Mouse (Mus musculus) liver, embryonic 15.5 days (tissue): Measurements from ENCODE around the gene Rhox2a. TPM values are rescaled to one million over a fixed set of nuclear protein-coding genes. Genes with fewer than 3 reads are reported as not detected.
"Not testable (repeated sequence)": the region's sequence is repeated elsewhere in the genome, so short reads cannot be mapped to it uniquely, and the experiment has no call there.

ENCODE experiments used
- ATAC-seq: fragments of 200-750 bp; cut with Nextera tagmentation; 2 replicates; pipeline ENCODE4 v1.8.0; 2017; ENCODE audit warnings: moderate number of reproducible peaks, mild to moderate bottlenecking, moderate library complexity; ENCODE audit not compliant: insufficient read depth
- H3K27ac ChIP-seq: fragments of 300-500 bp; sonication (generic); replicated peaks from 2 replicates; pipeline ENCODE4 v1.5.1; 2015; ENCODE audit warnings: mild to moderate bottlenecking, inconsistent platforms
- H3K27me3 ChIP-seq: fragments of 300-500 bp; sonication (generic); 2 replicates; pipeline ENCODE4 v1.6.1; 2015; ENCODE audit warnings: mild to moderate bottlenecking, inconsistent platforms
- H3K36me3 ChIP-seq: fragments of 300-500 bp; sonication (generic); replicated peaks from 2 replicates; pipeline ENCODE4 v1.6.1; 2015; ENCODE audit warnings: moderate library complexity, mild to moderate bottlenecking, inconsistent platforms
- H3K4me1 ChIP-seq: fragments of 300-500 bp; sonication (generic); replicated peaks from 2 replicates; pipeline ENCODE4 v1.6.1; 2015; ENCODE audit warnings: inconsistent platforms
- H3K4me2 ChIP-seq: fragments of 300-500 bp; sonication (generic); 2 replicates; pipeline ENCODE4 v1.6.1; 2015; ENCODE audit warnings: moderate library complexity, mild to moderate bottlenecking, inconsistent platforms
- H3K4me3 ChIP-seq: fragments of 300-500 bp; sonication (generic); replicated peaks from 2 replicates; pipeline ENCODE4 v1.5.1; 2015; ENCODE audit warnings: mild to moderate bottlenecking, inconsistent platforms
- H3K9ac ChIP-seq: fragments of 300-500 bp; sonication (generic); 2 replicates; pipeline ENCODE4 v1.6.1; 2015; ENCODE audit warnings: moderate library complexity, mild to moderate bottlenecking, inconsistent platforms
- H3K9me3 ChIP-seq: fragments of 300-500 bp; sonication (generic); replicated peaks from 2 replicates; pipeline ENCODE4 v1.6.1; 2016; ENCODE audit warnings: inconsistent platforms
- WGBS: fragments of 180-500 bp; shearing (Covaris S2); methylation state at CpG from one replicate; pipeline ENCODE4 v1.1.7; 2015; ENCODE audit warnings: mixed read lengths; ENCODE audit not compliant: insufficient replicate concordance; 5-methylcytosine and 5-hydroxymethylcytosine counted together
- polyA plus RNA-seq: library from polyadenylated mRNA; unstranded; fragments of >200 nt; fragmentation: Nextera tagmentation; extraction: Ambion mirVana; gene quantifications from 2 replicates; pipeline ENCODE4 v1.2.1, GENCODE M21; 2015

Gene Rhox2a
- polyA plus RNA-seq, result not detected in 2 replicates

DNA sequence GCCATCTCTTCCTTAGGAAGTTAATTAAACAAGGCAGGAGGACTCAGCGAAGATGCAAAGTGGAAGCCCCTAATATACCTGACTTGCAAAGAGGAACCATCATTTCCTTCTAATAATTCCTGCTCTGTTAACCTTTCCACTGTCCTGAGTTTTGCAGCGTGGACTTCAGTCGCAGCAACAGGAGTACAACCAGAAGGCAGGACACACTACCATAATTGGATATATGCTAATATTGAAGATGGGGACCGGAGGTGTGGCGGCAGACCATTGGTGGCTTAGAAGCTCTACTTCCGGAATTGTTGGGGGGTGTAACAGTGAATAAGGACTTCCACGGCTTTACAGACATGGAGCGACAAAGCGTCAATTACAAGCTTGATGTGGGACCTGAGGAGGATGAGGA, at the start of gene Rhox2a:
Rhox2a (plus strand) TSS at position 301 of the 400 bp plus-strand sequence.
- not testable (repeated sequence) for H3K27ac ChIP-seq, ATAC-seq, H3K27me3 ChIP-seq, H3K36me3 ChIP-seq, H3K9me3 ChIP-seq, H3K4me2 ChIP-seq, H3K4me3 ChIP-seq, H3K9ac ChIP-seq, H3K4me1 ChIP-seq
- WGBS, result 100% methylated on average over 2 of the region's 9 CpGs

DNA sequence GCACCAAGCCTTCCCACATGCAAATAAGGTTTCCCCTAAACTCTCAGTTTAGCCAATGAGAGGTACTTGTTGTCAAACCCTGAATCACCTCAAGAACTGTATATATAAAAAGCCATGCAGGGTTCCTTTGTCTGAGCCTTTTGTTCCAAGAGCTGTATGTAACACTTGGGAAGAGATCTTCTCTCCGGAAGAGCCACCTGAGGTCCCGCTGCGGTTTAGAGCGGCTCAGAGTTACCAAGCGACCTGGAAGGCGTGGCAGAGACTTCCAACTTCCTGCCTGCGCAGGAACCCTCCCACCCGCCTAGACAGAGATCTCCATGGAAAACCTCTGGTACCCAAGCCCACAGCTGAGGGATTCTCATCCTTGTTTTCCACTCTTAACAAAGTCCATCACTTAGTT, 46.1 kb upstream of the Rhox2a start:
- Histone ChIP-seq H3K4me3 (no peak overlapping the region), H3K27me3 (no peaks in the 10 kb centered on the region), H3K36me3 (no peaks in the 10 kb centered on the region), H3K9ac (no peak overlapping the region), H3K4me2 (no peak overlapping the region), H3K4me1 (no peaks in the 10 kb centered on the region), H3K27ac (no peak overlapping the region), H3K9me3 (no peaks in the 10 kb centered on the region)
- WGBS, result 51% methylated on average over 8 of the region's 8 CpGs
- ATAC-seq, result no peak

DNA sequence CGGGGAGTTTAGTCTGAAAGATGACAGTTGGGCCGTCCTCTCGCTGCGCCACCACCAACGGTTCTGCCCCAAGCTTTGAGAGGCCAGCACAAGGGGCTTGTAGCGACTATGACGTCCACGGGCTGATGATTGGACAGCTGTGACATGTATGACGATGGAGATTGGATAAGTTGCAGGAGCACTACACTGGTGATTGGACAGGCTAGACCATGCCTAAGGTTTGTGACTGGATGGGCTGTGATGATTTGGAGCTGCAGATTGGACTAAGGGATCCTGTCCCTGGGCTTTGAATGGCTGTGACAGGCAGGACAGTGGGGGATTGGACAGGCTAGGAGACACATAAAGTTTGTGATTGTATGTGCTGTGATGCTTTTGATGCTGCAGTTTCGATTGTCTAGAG, 33.8 kb upstream of the Rhox2a start, which contains the start of gene Gm9:
Gm9 (minus strand) TSS at position 101 of the 400 bp plus-strand sequence.
- H3K4me3 ChIP-seq, result no peak within 1 kb of the TSS
- H3K27ac ChIP-seq, result no peak within 1 kb of the TSS
- H3K9me3 ChIP-seq, result no peaks in the 10 kb centered on the region
- no peak within 1 kb of the TSS for H3K9ac ChIP-seq
- no peaks in the 10 kb centered on the region for H3K36me3 ChIP-seq
- H3K4me1 ChIP-seq, result no peaks in the 10 kb centered on the region
- 70% methylated on average over 10 of the region's 10 CpGs for WGBS
- no peak for ATAC-seq
- no peak within 1 kb of the TSS for H3K4me2 ChIP-seq
- H3K27me3 ChIP-seq, result no peaks in the 10 kb centered on the region

DNA sequence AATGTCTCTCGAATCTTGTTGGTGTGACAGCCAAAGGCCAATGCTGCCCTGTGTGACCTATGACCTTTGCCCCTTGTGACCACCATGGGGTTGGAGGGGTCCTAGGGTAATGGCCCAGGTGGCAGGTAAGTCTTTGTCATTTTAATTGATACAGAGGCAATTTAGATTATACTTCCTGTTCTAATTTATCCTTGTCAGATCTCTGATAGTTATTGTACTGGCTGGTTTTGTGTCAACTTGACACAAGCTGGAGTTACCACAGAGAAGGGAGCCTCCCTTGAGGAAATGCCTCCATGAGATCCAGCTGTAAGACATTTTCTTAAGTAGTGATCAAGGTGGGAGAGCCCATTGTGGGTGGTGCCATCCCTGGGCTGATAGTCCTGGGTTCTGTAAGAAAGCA, 22.6 kb upstream of the Rhox2a start, which contains the start of gene Rhox1:
Rhox1 (minus strand) TSS at position 101 of the 400 bp plus-strand sequence.
- not testable (repeated sequence) for H3K27ac ChIP-seq, H3K4me1 ChIP-seq, H3K9me3 ChIP-seq, H3K36me3 ChIP-seq, H3K4me3 ChIP-seq, H3K9ac ChIP-seq, ATAC-seq, H3K4me2 ChIP-seq, H3K27me3 ChIP-seq
- 47% methylated on average over 1 of the region's 1 CpGs for WGBS

DNA sequence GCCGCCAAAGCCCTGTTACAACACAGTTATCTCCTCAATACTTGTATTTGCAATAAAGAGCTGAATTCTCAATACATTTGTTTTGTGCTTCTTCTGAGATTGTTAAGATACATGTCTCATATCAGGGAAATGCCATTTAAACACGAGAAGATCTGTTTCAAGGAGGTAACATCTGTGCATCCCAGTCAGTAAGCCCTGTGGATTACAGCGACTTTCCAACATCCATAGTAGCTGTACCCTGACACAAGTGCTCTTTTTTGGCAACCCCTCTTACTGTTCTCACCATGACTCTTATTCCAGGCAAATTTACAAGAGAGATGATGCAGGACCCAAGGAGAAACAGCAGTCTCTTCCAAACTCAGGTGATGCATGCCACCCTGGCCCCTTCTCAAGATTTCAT, 4.8 kb downstream of the Rhox2a start, which contains the start of gene Rhox3a:
Rhox3a (plus strand) TSS at position 301 of the 400 bp plus-strand sequence.
- not testable (repeated sequence) for H3K36me3 ChIP-seq, H3K27me3 ChIP-seq, ATAC-seq, H3K4me1 ChIP-seq, H3K9ac ChIP-seq, H3K4me2 ChIP-seq, H3K4me3 ChIP-seq, H3K9me3 ChIP-seq, H3K27ac ChIP-seq
- WGBS, result 83% methylated on average over 1 of the region's 3 CpGs

DNA sequence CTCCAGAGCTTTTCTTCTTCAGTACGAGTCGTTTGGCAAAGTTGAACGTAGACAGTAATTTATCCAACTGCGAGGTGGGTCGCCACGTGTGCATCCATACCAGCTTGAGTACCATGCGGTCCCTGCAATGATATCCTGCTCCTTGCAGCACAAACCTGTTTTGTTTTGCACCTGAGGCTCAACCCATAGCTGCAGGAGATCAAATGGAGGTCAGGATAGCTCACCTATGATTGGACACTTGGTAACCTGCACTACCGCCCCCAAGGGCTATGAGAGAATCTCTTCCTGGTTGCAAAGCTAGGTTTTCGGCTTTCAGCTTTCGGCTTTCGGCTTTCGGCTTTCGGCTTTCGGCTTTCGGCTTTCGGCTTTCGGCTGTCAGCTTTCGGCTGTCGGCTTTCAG, 20.3 kb downstream of the Rhox2a start, which contains the start of gene Rhox4a:
Rhox4a (plus strand) TSS at position 301 of the 400 bp plus-strand sequence.
- not testable (repeated sequence) for H3K27ac ChIP-seq, H3K9me3 ChIP-seq, H3K4me1 ChIP-seq, H3K36me3 ChIP-seq, H3K9ac ChIP-seq, H3K27me3 ChIP-seq, H3K4me3 ChIP-seq, H3K4me2 ChIP-seq, ATAC-seq
- 83% methylated on average over 11 of the region's 19 CpGs for whole genome bisulfite sequencing

Other genes starting within 250 kb of the Rhox2a start
- 0.06 and 0.09 TPM in 2 replicates for gene Sowahd, start 196.1 kb upstream of the Rhox2a start, polyA plus RNA-seq
- 219 and 316 TPM in 2 replicates for gene Rpl39, start 159.6 kb upstream of the Rhox2a start, polyA plus RNA-seq
- 8.1 and 8.3 TPM in 2 replicates for gene Upf3b, start 134.7 kb upstream of the Rhox2a start, polyA plus RNA-seq
- 4.9 and 5.1 TPM in 2 replicates for gene Nkap, start 118.2 kb upstream of the Rhox2a start, polyA plus RNA-seq
- gene Akap14, start 76.1 kb upstream of the Rhox2a start, polyA plus RNA-seq, result not detected in 2 replicates
- 216 and 235 TPM in 2 replicates for gene Ndufa1, start 53.8 kb upstream of the Rhox2a start, polyA plus RNA-seq
- 2.7 TPM in 2 replicates for gene Rnf113a1, start 53.7 kb upstream of the Rhox2a start, polyA plus RNA-seq
- gene Gm9, start 33.9 kb upstream of the Rhox2a start, polyA plus RNA-seq, result not detected in 2 replicates
- gene Rhox1, start 22.7 kb upstream of the Rhox2a start, polyA plus RNA-seq, result not detected in 2 replicates
- gene Rhox3a, start 4.9 kb downstream of the Rhox2a start, polyA plus RNA-seq, result not detected in 2 replicates
- gene Rhox4a, start 20.4 kb downstream of the Rhox2a start, polyA plus RNA-seq, result not detected in 2 replicates
- gene Rhox3a2, start 135.1 kb downstream of the Rhox2a start, polyA plus RNA-seq, result not detected in 2 replicates
- not detected in 2 replicates for gene Rhox4a2, start 145.9 kb downstream of the Rhox2a start, polyA plus RNA-seq
- gene Rhox2b, start 167.1 kb downstream of the Rhox2a start, polyA plus RNA-seq, result not detected in 2 replicates
- gene Rhox4b, start 187.5 kb downstream of the Rhox2a start, polyA plus RNA-seq, result not detected in 2 replicates
- not detected in 2 replicates for gene Rhox2c, start 208.7 kb downstream of the Rhox2a start, polyA plus RNA-seq
- gene Rhox3c, start 213.6 kb downstream of the Rhox2a start, polyA plus RNA-seq, result not detected in 2 replicates
- gene Rhox4c, start 235.4 kb downstream of the Rhox2a start, polyA plus RNA-seq, result not detected in 2 replicates
- gene Rhox2d, start 248.5 kb downstream of the Rhox2a start, polyA plus RNA-seq, result not detected in 2 replicates